Mouse (Mus musculus) brain, embryonic 14.5 days (tissue): ENCODE data around the gene Nisch.

Source experiments
- CTCF ChIP-seq: fragments of 200-500 bp; IDR thresholded peaks from 2 replicates; pipeline ENCODE4 v1.5.1; 2012; ENCODE audit warnings: inconsistent platforms, mild to moderate bottlenecking, moderate library complexity, borderline replicate concordance; ENCODE audit not compliant: insufficient read depth, insufficient read length; ENCODE audit errors: extremely low read depth
- POLR2A ChIP-seq: fragments of 200-500 bp; IDR thresholded peaks from 2 replicates; pipeline ENCODE4 v1.6.1; 2012; ENCODE audit warnings: mild to moderate bottlenecking, inconsistent platforms, borderline replicate concordance; ENCODE audit not compliant: poor library complexity, insufficient read depth, insufficient read length, severe bottlenecking; ENCODE audit errors: extremely low read depth

- TF ChIP-seq POLR2A (no peak), CTCF (no peak)
Observed at GRCm38 (mm10) chr14:31184195-31184594, 32.6 kb downstream of the Nisch start.
